Mouse (Mus musculus): ENCODE data around the gene Akr1c14. TPM values are rescaled to one million over a fixed set of nuclear protein-coding genes. Genes with fewer than 3 reads are reported as not detected.
"Not testable (repeated sequence)": the region's sequence is repeated elsewhere in the genome, so short reads cannot be mapped to it uniquely, and the experiment has no call there.

Akr1c14 gene
- polyA plus RNA-seq, 1 experiment from 2014 or later: 0.88 TPM

DNA sequence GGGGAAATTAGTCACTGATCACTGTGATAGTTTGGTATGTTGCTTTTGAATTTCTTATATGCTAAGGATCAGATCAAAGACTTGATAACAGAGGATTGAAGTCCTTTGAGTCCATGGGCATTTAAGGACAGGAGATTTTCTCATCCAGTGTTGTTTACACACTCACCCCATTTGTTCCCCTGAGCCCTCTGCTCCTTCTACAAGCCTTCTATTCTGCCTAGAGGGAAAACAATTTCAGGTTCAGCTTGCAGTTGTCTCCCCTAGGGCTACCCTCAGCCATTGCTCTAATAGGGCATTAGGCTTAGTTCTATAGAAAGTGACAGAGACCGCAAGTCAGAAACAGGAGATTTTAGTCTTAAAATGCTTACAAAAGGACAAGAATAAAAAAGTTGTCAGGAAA is 585 bp upstream of the Akr1c14 start:
- Histone ChIP-seq H3K27me3 (replicated peaks; ENCODE audit: control insufficient read depth, insufficient read depth, low read length) (no peaks in the 10 kb centered on the region), H3K27ac (ENCODE audit: low read depth) (no peak overlapping the region), H3K4me1 (replicated peaks; ENCODE audit: control insufficient read depth, insufficient read depth, low read length) (no peaks in the 10 kb centered on the region), H3K4me3 (ENCODE audit: low read depth, low read length) (no peak overlapping the region), H3K9ac (ENCODE audit: low read length) (no peak overlapping the region), H3K36me3 (ENCODE audit: control insufficient read depth, insufficient read depth, low read length) (no peaks in the 10 kb centered on the region), H3K9me3 (ENCODE audit: control insufficient read depth, low read length) (no peaks in the 10 kb centered on the region), H3K4me2 (ENCODE audit: low read length) (no peak overlapping the region)
- DNase-seq (ENCODE audit: low spot score) (no peak), ATAC-seq (replicated peaks; ENCODE audit: low FRiP score, low TSS enrichment, low read depth) (no peak)
- 100% methylated on average over 1 of the region's 1 CpGs for WGBS

DNA sequence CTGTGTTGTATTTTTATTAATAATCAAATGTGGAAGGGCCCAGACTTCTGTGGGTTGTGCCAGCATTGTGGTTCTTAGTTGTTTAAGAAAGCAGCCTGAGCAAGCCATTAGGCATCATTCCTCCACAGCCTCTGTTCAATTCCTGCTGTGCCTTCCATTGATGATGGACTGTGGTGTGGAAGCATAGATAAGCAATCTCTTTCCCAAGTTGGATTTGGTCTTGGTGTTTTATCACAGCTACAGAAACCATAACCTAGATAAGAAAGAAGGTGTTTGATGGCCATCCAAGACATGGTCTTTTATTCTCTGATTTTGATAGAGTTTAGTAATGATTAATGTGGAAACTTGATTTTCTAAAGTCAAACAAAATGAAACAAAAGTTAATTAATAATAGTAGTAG is 844 bp downstream of the Akr1c14 start:
- Histone ChIP-seq H3K4me2 (ENCODE audit: low read length) (no peak overlapping the region), H3K27me3 (replicated peaks; ENCODE audit: control insufficient read depth, insufficient read depth, low read length) (no peaks in the 10 kb centered on the region), H3K4me3 (ENCODE audit: low read depth, low read length) (no peak overlapping the region), H3K9ac (ENCODE audit: low read length) (no peak overlapping the region), H3K36me3 (ENCODE audit: control insufficient read depth, insufficient read depth, low read length) (no peaks in the 10 kb centered on the region), H3K9me3 (ENCODE audit: control insufficient read depth, low read length) (no peaks in the 10 kb centered on the region), H3K4me1 (replicated peaks; ENCODE audit: control insufficient read depth, insufficient read depth, low read length) (no peaks in the 10 kb centered on the region), H3K27ac (ENCODE audit: low read depth) (no peak overlapping the region)
- no peak for ATAC-seq (replicated peaks; ENCODE audit: low FRiP score, low TSS enrichment, low read depth)
- DNase-seq (ENCODE audit: low spot score): no peak

DNA sequence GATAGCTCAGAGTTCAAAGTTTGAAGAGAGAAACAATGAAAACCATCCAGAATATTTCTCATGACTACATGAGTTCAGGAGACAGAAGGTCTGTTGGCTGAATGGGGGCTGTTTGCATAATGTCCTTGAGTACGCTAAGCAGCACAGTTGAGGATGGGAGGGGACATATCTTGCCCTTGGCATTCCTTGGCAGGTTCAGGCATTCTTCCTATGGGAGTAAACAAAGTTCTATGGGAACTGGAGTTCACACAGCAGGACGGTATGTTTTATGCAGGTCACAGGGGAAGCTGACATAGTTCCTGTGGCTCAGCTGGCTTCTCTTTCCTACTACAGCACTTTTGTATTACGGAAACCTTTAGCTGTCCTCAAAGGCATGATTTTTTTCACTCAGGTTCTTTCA is 6.6 kb downstream of the Akr1c14 start:
- Histone ChIP-seq H3K27me3 (replicated peaks; ENCODE audit: control insufficient read depth, insufficient read depth, low read length) (no peaks in the 10 kb centered on the region), H3K4me1 (replicated peaks; ENCODE audit: control insufficient read depth, insufficient read depth, low read length) (peaks cover 14% of the 10 kb centered on the region), H3K4me3 (ENCODE audit: low read depth, low read length) (no peak overlapping the region), H3K4me2 (ENCODE audit: low read length) (no peak overlapping the region), H3K9ac (ENCODE audit: low read length) (no peak overlapping the region), H3K27ac (ENCODE audit: low read depth) (no peak overlapping the region), H3K36me3 (ENCODE audit: control insufficient read depth, insufficient read depth, low read length) (no peaks in the 10 kb centered on the region), H3K9me3 (ENCODE audit: control insufficient read depth, low read length) (no peaks in the 10 kb centered on the region)
- ATAC-seq (replicated peaks; ENCODE audit: low FRiP score, low TSS enrichment, low read depth) (no peak), DNase-seq (ENCODE audit: low spot score) (no peak)
- 69% methylated on average over 3 of the region's 3 CpGs for WGBS

DNA sequence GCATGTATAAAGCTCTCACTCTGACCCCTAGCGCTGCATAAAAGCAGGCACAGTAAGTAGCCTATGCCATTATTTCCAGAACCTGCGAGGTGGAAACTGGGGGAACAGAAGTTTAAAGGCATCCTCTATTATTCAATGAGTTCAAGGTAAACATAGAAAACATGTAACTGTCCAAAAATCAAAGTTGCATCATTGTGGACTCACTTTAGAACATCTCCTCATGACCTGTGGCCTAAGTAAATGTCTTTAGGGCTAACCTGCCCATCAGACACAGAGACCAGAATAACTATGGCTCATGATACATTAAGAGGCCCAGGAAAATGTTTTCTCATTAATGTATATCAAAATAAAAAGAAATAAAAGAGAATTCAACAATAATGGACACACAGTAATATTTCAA is 7.4 kb downstream of the Akr1c14 start:
- WGBS: 85% methylated on average over 2 of the region's 2 CpGs

DNA sequence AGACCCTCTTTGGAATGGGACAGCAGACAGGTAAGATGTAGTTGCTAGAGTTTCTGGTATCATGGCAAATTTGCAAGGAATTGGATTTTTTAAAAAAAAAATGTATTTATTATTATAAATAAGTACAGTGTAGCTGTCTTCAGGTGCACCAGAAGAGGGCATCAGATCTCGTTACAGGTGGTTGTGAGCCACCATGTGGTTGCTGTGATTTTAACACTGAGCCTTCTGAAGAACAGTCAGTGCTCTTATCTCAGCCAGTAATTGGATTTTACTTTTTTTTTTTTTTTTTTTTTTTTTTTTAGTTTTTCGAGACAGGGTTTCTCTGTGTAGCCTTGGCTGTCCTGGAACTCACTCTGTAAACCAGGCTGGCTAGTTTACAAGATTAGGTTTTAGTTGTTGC is 9.4 kb downstream of the Akr1c14 start:
- DNase-seq (ENCODE audit: low spot score); H3K4me2 ChIP-seq (ENCODE audit: low read length); H3K9me3 ChIP-seq (ENCODE audit: control insufficient read depth, low read length); H3K4me3 ChIP-seq (ENCODE audit: low read depth, low read length); H3K27ac ChIP-seq (ENCODE audit: low read depth); H3K9ac ChIP-seq (ENCODE audit: low read length); H3K36me3 ChIP-seq (ENCODE audit: control insufficient read depth, insufficient read depth, low read length); ATAC-seq (replicated peaks; ENCODE audit: low FRiP score, low TSS enrichment, low read depth); H3K27me3 ChIP-seq (replicated peaks; ENCODE audit: control insufficient read depth, insufficient read depth, low read length): not testable (repeated sequence)
- 79% methylated on average over 2 of the region's 2 CpGs for WGBS
- H3K4me1 ChIP-seq (replicated peaks; ENCODE audit: control insufficient read depth, insufficient read depth, low read length): peaks cover 17% of the 10 kb centered on the region

More for the DNA sequence above, 7.4 kb downstream of the Akr1c14 start:
- Histone ChIP-seq H3K4me1 (replicated peaks; ENCODE audit: control insufficient read depth, insufficient read depth, low read length) (peaks cover 17% of the 10 kb centered on the region), H3K36me3 (ENCODE audit: control insufficient read depth, insufficient read depth, low read length) (no peaks in the 10 kb centered on the region), H3K4me3 (ENCODE audit: low read depth, low read length) (no peak overlapping the region), H3K4me2 (ENCODE audit: low read length) (no peak overlapping the region), H3K27me3 (replicated peaks; ENCODE audit: control insufficient read depth, insufficient read depth, low read length) (no peaks in the 10 kb centered on the region), H3K9ac (ENCODE audit: low read length) (no peak overlapping the region), H3K9me3 (ENCODE audit: control insufficient read depth, low read length) (no peaks in the 10 kb centered on the region), H3K27ac (ENCODE audit: low read depth) (no peak overlapping the region)
- DNase-seq (ENCODE audit: low spot score): no peak
- no peak for ATAC-seq (replicated peaks; ENCODE audit: low FRiP score, low TSS enrichment, low read depth)

GRCm38 (mm10) chr13:4059363-4059762 is 10.6 kb downstream of the Akr1c14 start:
- no peak for DNase-seq (ENCODE audit: low spot score)
- Histone ChIP-seq H3K9me3 (ENCODE audit: control insufficient read depth, low read length) (no peaks in the 10 kb centered on the region), H3K27me3 (replicated peaks; ENCODE audit: control insufficient read depth, insufficient read depth, low read length) (no peaks in the 10 kb centered on the region), H3K4me2 (ENCODE audit: low read length) (no peak overlapping the region), H3K9ac (ENCODE audit: low read length) (no peak overlapping the region), H3K36me3 (ENCODE audit: control insufficient read depth, insufficient read depth, low read length) (no peaks in the 10 kb centered on the region), H3K4me3 (ENCODE audit: low read depth, low read length) (no peak overlapping the region), H3K27ac (ENCODE audit: low read depth) (peak overlapping the region; percentile 35; the same call in 1 of the 2 replicates), H3K4me1 (replicated peaks; ENCODE audit: control insufficient read depth, insufficient read depth, low read length) (peaks cover 17% of the 10 kb centered on the region)
- WGBS: 30% methylated on average over 5 of the region's 5 CpGs
- ATAC-seq (replicated peaks; ENCODE audit: low FRiP score, low TSS enrichment, low read depth): no peak

DNA sequence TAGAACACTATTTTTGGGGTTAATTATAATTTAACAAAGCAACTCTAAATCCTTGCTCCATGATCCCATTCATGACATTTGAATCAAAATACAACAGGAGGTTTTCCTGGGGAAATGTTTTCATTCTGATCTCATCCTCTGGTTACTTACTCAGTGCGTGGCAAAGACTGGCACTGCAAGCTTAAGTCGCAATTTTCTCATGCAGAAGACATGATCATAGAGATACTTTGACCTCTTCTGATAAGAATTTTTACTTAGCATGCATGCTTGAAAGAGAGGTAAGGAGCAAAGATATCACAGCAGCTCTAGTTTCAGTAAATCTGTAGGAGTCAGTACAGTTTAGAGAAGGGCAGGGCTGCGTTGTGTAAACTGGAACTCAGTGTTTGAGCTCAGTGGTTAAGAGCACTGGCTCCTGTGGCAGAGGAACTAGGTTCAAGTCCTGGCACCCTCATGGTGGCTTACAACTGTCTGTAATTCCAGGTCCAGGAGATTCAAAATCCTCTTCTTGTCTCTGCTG is 11.5 kb downstream of the Akr1c14 start:
- Histone ChIP-seq H3K9me3 (ENCODE audit: control insufficient read depth, low read length) (no peaks in the 10 kb centered on the region), H3K9ac (ENCODE audit: low read length) (no peak overlapping the region), H3K27me3 (replicated peaks; ENCODE audit: control insufficient read depth, insufficient read depth, low read length) (no peaks in the 10 kb centered on the region), H3K27ac (ENCODE audit: low read depth) (no peak overlapping the region), H3K4me2 (ENCODE audit: low read length) (no peak overlapping the region), H3K4me3 (ENCODE audit: low read depth, low read length) (no peak overlapping the region), H3K4me1 (replicated peaks; ENCODE audit: control insufficient read depth, insufficient read depth, low read length) (peaks cover 17% of the 10 kb centered on the region), H3K36me3 (ENCODE audit: control insufficient read depth, insufficient read depth, low read length) (no peaks in the 10 kb centered on the region)
- ATAC-seq (replicated peaks; ENCODE audit: low FRiP score, low TSS enrichment, low read depth): no peak
- WGBS: 67% methylated on average over 3 of the region's 3 CpGs
- DNase-seq (ENCODE audit: low spot score): no peak

DNA sequence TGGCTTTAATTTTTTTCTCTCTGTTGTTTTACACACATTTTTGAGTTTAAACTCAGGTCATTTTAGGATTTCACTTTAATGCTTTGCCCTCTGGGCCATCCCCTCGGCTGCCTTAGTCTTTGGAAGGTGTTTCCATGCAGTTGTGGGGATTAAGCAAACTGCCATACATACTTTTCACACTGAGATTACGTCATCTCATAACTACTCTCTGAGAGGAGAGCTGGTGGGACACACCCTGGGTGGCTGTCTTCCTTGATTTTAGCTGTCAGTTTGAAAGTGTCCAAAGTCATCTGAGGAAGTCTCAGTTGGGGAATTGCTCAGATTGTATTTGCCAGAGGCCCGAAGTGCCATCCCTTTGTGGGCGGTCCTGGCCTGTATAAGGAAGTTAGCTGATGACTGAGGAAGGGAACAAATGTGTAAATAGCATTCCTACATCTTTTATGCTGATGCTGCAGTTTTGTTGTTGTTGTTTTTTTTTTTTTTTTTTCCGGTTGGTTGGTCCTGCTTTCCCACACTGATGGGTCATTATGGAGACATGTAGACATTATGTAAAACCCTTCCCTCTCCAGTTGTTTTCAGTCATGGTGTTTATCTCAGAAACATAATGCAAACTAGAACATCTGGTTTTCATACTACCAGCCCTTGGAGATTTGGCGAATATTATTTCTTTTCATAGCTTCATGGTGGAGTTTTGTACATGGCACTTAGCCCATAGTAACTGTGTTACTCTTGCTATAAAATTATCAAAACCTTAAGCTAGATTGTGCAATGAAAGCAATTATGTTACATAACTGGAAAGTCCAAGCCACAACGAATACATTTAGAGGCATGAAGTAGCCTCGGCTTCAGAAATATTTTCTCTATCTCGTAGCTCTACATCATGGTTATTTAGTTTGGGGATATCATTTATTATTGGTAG is 28.0 kb downstream of the Akr1c14 start:
- Histone ChIP-seq H3K4me3 (ENCODE audit: low read depth, low read length) (no peak overlapping the region), H3K9ac (ENCODE audit: low read length) (no peak overlapping the region), H3K36me3 (ENCODE audit: control insufficient read depth, insufficient read depth, low read length) (no peaks in the 10 kb centered on the region), H3K27me3 (replicated peaks; ENCODE audit: control insufficient read depth, insufficient read depth, low read length) (no peaks in the 10 kb centered on the region), H3K27ac (ENCODE audit: low read depth) (no peak overlapping the region), H3K4me1 (replicated peaks; ENCODE audit: control insufficient read depth, insufficient read depth, low read length) (no peaks in the 10 kb centered on the region), H3K9me3 (ENCODE audit: control insufficient read depth, low read length) (no peaks in the 10 kb centered on the region), H3K4me2 (ENCODE audit: low read length) (no peak overlapping the region)
- DNase-seq (ENCODE audit: low spot score): no peak
- WGBS: 88% methylated on average over 9 of the region's 9 CpGs
- ATAC-seq (replicated peaks; ENCODE audit: low FRiP score, low TSS enrichment, low read depth): no peak

- Histone ChIP-seq H3K27me3 (replicated peaks; ENCODE audit: control insufficient read depth, insufficient read depth, low read length) (no peaks in the 10 kb centered on the region), H3K4me2 (ENCODE audit: low read length) (no peak overlapping the region), H3K4me1 (replicated peaks; ENCODE audit: control insufficient read depth, insufficient read depth, low read length) (no peaks in the 10 kb centered on the region), H3K27ac (ENCODE audit: low read depth) (no peak overlapping the region), H3K9ac (ENCODE audit: low read length) (no peak overlapping the region), H3K4me3 (ENCODE audit: low read depth, low read length) (no peak overlapping the region), H3K9me3 (ENCODE audit: control insufficient read depth, low read length) (no peaks in the 10 kb centered on the region), H3K36me3 (ENCODE audit: control insufficient read depth, insufficient read depth, low read length) (no peaks in the 10 kb centered on the region)
- ATAC-seq (replicated peaks; ENCODE audit: low FRiP score, low TSS enrichment, low read depth) (no peak), DNase-seq (ENCODE audit: low spot score) (no peak)
Observed at GRCm38 (mm10) chr13:4079876-4080275, 31.1 kb downstream of the Akr1c14 start.
